Mouse (Mus musculus) B cell, adult (primary cell): Measurements from ENCODE around the gene Ptn. TPM values are rescaled to one million over a fixed set of nuclear protein-coding genes. Genes with fewer than 3 reads are reported as not detected.

Experiments
- total RNA-seq: library from RNA; stranded (reverse); gene quantifications from 4 replicates; pipeline ENCODE4 v1.2.4, GENCODE M21; 2023; ENCODE audit not compliant: inconsistent age

Gene Ptn
- not detected in 4 replicates for total RNA-seq

DNA sequence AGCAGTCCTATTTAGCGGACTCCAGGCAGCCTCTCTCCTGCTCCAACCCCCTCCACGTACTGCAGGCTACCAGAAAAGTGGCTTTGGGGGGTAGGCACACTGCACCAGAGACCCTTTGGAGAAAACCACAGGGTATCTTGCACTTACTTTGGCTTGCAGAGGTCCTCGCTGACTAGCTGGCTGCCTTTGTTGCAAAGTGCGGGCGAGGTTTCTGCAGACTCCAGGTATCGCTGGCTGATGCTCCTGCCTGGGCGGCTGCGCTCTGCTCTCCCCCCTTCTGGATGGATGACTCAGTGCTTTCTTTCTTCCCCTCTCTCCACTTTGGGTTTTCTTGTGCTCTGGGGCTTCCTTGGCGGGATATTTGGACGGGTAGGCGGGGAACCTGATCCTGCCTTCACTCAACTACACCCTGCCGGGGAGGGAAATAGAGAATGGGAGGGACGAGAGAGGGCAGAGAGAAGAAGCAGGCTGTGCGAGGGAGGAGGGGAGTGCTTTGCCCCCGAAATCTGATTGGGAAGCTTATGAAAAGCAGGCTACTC, at the start of gene Ptn:
Gene Ptn (minus strand): TSS at position 474 of the 539 bp plus-strand sequence.

